Mouse (Mus musculus): Measurements from ENCODE around the gene Otulin. TPM values are rescaled to one million over a fixed set of nuclear protein-coding genes. Genes with fewer than 3 reads are reported as not detected.

The Otulin gene
- 28.4 TPM for polyA plus RNA-seq (2014; fragmentation: Illumina TruSeq; extraction: RNeasy Lipid Tissue Mini Kit (QIAGEN cat#74804); ENCODE audit: insufficient read depth, low read depth, low replicate concordance)

GRCm38 (mm10) chr15:27630601-27631383 is at the start of gene Otulin:
Gene Otulin (minus strand): TSS chr15:27630693.

Other genes starting within 250 kb of the Otulin start
- 9.2 TPM for gene Ank, start 164.0 kb downstream of the Otulin start, polyA plus RNA-seq (2014; fragmentation: Illumina TruSeq; extraction: RNeasy Lipid Tissue Mini Kit (QIAGEN cat#74804); ENCODE audit: insufficient read depth, low read depth, low replicate concordance)
- 30.2 TPM for gene Otulinl, start 50.9 kb upstream of the Otulin start, polyA plus RNA-seq (2014; fragmentation: Illumina TruSeq; extraction: RNeasy Lipid Tissue Mini Kit (QIAGEN cat#74804); ENCODE audit: insufficient read depth, low read depth, low replicate concordance)